Mouse (Mus musculus) thymus, postnatal 4 days (tissue): Measurements from ENCODE around the gene Msl3.
A peak's percentile ranks its signal among the peaks of the same experiment; 100 is the strongest.
"Not testable (repeated sequence)": the region's sequence is repeated elsewhere in the genome, so short reads cannot be mapped to it uniquely, and the experiment has no call there.

Experiments
- DNase-seq: peaks from one replicate; pipeline ENCODE4 v3.0.0; 2021

The Msl3 gene

DNA sequence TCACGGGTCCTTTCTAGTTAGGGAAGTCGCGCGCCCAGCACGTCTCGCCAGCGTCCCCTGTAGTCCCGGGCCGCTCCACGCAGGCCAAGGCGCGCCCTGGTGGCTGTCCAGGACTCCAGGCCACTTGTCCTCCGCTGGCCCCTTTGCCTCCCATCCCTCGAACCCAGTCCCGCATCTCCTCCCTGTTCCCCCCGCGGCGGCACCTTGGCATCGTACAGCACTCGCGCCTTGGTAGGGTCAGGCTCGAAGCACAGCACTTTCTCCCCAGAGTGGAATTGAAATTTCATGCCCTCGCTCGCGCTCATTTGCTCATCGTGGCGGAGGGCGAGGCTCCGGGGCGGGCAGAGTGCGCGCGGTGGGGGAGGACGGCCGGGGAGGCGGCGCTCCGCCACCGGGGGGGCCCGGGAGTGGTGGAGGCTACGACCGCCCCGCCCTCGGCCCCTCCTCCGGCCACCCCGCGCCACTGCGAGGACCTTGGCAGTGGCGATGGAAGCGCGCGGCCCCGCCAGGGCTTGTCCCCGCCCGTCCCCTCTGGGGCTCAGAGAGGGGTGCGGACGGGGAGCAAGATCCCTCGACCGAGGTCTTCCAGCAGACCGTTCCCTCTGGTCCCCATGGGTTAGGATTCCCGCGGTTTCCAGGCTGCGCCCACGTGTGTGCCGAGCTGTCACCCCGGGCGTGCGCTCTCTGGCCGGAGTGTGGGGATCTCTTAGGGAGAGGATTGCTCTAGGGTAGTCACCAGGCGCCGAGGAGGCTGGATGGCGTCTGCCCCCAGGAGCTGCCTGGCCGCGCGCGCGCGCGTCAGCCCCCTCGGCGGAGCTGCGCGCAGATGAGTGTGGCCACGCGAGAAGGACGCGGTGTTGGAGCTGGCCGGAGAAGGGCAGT lies at the start of gene Msl3:
Msl3 (minus strand) TSS at position 374 of the 882 bp plus-strand sequence.
- peak; percentile 84 for DNase-seq

DNA sequence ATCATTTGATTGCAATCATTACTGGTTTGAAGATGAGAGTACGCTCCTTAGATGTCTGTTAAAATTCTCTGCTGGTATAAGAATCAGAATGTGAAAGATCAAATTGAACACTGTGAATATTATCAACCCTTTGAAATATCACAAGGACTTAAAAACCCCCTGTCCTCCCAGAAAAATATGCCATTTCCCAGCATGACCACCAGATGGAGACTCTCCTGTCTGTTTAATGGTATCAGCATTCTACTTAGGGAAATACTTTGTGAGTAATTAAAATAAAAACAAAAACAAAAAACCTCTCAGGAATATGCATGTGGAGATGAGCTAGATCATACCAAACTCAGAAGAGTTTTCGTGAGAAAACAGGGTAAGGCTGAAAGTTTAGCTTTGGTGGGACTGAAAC lies 44.3 kb upstream of the Msl3 start:
- peak; percentile 3 for DNase-seq

DNA sequence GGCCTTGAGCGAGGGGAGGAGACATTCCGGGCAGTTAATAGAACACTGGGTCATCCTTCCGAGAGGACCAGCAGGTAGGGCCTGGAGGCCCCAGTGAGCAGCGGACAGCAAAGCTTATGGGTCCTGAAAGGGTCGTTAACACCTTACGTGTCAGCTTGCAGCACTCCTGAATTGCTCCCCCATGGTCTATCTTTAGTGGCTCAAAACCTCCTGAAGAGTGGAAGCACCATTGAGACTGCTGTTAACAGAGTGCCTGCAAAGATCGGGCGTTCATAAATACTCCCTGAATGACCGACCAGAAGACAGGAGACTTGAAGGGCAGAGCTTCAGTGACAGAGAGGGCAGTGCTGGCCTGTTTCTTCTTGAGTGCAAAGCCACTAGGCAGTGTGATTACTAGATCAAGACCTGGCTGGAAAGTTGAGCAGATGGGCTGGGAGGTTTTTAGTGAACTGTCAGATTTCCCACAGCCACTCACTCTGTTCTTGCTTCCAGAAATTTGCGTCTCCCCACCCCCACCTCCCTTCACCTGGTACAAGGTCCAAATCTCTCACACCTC lies 787 bp upstream of the Msl3 start:
- DNase-seq: no peak

- peak; percentile 29 for DNase-seq
Measured at GRCm38 (mm10) chrX:168672913-168673524, 679 bp downstream of the Msl3 start.

DNA sequence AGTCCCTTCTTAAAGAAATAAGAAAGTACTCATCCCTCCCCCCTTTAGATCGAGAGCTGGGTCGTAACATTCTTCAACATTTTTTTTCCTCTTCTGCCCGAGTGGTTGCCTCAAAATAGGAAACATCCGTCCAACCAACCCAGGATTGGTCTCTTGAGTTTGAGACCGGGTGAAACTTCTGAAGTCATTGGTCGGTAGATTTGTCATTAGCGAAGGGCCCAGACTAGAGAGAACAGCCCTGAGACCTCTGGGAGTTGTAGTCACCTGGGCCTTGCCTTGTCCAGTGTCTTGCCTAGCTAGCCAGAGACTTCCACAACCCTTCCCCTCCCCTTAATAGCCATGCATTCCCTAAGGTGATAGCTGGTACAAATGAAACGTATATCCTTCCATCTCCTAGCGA lies 1.3 kb downstream of the Msl3 start:
- peak; percentile 36 for DNase-seq

GRCm38 (mm10) chrX:168663982-168664689 lies 9.6 kb downstream of the Msl3 start:
- DNase-seq: no peak

DNA sequence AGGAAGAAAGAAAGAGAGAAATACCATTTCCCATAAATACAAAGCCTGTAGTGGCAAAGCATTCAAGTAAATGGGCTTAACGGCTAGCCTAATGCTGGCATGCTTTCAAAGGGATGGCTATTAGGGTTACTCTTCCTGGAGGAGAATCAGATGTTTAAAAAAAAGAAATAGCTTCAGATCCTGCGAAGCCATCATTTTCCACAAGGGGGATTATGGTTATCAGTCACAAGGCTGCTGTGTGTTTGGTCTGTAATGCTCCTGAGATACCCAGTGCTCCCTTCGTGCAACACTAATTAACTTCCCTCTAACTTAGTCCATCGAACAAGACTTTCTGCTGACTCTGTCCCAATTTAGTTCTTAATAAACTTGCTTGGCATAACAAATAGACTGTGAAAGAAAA lies 13.5 kb downstream of the Msl3 start:
- no peak for DNase-seq

DNA sequence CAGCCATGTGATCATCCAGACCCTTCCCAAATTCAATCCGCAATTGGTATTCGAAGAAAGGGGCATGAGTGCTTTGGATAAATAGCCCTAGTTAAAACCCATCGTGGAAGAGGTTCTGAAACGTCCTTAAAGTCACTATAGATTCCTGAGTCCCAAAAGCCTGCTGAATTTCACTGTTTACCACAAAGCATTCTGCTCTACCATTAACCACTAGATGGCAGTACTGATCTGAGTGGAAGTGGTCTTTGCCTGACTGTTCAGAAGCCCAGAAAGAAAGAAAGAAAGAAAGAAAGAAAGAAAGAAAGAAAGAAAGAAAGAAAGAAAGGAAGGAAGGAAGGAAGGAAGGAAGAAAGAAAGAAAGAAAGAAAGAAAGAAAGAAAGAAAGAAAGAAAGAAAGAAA lies 13.9 kb downstream of the Msl3 start:
- DNase-seq: not testable (repeated sequence)

DNA sequence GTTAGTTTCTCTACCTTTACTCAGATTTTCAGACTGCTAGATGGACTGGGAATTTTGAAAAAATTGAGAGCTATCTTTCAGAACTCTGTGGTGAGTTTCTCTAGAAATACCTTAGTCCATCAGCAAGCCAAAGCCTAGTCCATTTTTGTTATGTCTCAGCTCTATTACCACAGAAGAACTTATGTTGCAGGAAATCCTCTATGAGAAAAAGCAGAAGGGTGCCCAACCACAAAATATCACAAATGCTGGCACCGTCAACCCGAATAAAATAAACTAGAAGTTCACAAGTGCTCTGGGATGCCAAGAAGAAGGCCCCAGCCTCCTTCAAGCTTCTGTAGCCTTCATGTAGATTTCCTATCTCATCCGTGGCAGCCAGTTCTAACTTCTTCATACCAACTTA lies 14.4 kb downstream of the Msl3 start:
- no peak for DNase-seq

DNA sequence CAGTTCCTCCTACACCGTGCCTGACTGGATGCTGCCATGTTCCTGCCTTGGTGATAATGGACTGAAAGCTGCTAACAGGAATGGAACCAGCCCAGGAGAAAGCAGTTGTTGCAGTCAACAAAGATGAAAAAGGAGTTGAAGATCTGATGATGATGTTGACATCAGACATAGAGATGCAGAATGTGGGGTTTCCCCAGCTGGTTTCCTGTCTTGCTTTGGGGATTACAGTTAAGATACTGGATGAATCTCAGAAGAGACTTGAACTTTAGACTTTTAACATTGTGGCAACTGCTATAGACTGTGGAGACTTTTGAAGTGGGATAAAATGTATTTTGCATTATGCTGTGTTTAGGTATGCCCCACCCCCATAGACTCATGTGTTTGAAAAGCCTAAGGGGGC lies 15.9 kb downstream of the Msl3 start:
- no peak for DNase-seq

GRCm38 (mm10) chrX:168649336-168649735 lies 24.4 kb downstream of the Msl3 start:
- no peak for DNase-seq

- DNase-seq: no peak
Measured at GRCm38 (mm10) chrX:168647746-168648145, 26.0 kb downstream of the Msl3 start.

DNA sequence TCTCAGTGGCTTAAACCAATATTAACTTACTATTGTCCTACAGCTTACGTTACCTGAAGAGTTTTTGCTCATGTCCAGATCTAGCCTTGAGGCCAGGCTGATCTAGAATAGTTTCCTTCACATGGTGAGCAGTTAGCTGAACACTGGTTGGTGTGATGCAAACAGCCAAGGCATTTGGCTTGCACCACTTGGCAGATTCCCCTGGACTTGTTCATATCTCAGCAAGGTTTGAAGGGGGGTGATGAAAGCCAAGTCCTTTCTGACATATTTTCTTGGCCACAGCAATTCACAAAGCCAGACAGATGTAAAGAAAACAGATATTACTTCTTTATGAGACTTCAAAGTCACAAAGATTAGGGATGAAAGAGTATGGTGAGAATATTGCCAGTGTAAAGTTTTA lies 30.2 kb downstream of the Msl3 start:
- DNase-seq: no peak

DNA sequence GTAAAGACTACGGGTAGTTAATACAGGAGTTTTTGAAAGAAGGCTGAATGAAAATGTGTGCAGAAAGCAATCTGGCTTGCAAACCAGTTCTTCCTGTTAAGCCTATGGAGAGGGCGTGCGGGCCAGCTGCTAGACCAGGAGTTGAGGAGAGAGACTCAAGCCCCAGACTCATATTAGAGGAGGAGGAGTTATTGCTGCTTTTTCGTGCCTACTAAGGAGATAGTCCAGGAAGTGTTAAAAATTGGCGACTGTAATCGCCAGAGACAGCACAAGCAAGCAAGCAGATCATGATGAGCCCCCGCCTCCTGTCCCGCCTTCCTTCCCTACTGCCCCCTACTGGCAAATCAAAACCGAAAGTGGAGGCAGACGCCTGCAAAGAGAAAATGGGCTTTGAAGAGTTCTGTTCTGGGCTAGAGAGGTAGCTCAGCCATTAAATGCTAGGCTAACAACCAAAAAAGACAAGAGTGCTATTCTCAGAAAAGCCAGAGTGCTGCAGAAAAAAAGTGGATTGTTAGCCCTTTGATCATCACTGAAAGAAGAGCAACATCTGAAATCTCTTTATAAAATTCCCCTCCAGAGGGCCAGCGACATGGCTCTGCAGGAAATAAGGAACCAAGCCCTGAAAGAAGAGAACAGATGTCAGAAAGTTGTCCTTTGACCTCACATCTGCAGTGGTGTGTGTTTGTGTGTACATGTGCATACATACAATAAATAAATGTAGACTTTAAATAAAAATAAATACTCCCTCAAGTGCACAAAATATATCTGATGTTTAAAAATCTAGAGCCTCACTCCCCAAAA lies 33.9 kb downstream of the Msl3 start:
- DNase-seq: peak; percentile 77
